Mouse (Mus musculus): ENCODE measurements around the gene Dvl3. TPM values are rescaled to one million over a fixed set of nuclear protein-coding genes. Genes with fewer than 3 reads are reported as not detected.

The Dvl3 gene
- total and polyA plus RNA-seq, 3 experiments: 4.1 to 20.5 TPM; not detected in 1

GRCm38 (mm10) chr16:20534617-20535295 is 18.0 kb downstream of the Dvl3 start:
- peak overlapping the region; percentile 35; the same call in 1 of the 2 replicates for H3K9ac ChIP-seq (ENCODE audit: control insufficient read depth, low read depth, low read length, poor library complexity, severe bottlenecking)
- H3K4me3 ChIP-seq (ENCODE audit: control insufficient read depth in 1 of 2, insufficient read depth in 1 of 2, low read depth in 2 of 2, low read length in 2 of 2): peak overlapping the region in 1 of 2 experiments; percentile 35; a peak in 2 of 4 replicates
- no peaks in the 10 kb centered on the region for H3K27me3 ChIP-seq (ENCODE audit: control insufficient read depth in 1 of 2, insufficient read depth in 2 of 2, low read length in 2 of 2)
- TF ChIP-seq MYB (IDR thresholded peaks at IDR 0.05; ENCODE audit: low read depth, low read length) (no peak), MEF2A (IDR thresholded peaks at IDR 0.05; ENCODE audit: extremely low read depth, insufficient replicate concordance, low read depth, low read length, poor library complexity, severe bottlenecking) (no peak), RCOR1 (IDR thresholded peaks at IDR 0.05; ENCODE audit: low read depth, low read length) (no peak), MAX (IDR thresholded peaks at IDR 0.05; ENCODE audit: low read length) (no peak), ZNF384 (IDR thresholded peaks at IDR 0.05; ENCODE audit: low read depth, low read length) (peak; percentile 58; the same call in 1 of the 2 replicates), BHLHE40 (IDR thresholded peaks at IDR 0.05; ENCODE audit: borderline replicate concordance, low read depth, low read length) (no peak), SIN3A (IDR thresholded peaks at IDR 0.05; ENCODE audit: low read length) (no peak), KAT2A (conservative IDR thresholded peaks at IDR 0.05; ENCODE audit: low read depth, low read length) (no peak), USF2 (IDR thresholded peaks at IDR 0.05; ENCODE audit: borderline replicate concordance in 1 of 2, insufficient read depth in 1 of 2, low read depth in 1 of 2, low read length in 2 of 2) (no peak; a peak in 1 of 4 replicates), TBP (IDR thresholded peaks at IDR 0.05; ENCODE audit: low read depth, low read length) (peak; percentile 60; the same call in 1 of the 2 replicates), MAZ (IDR thresholded peaks at IDR 0.05; ENCODE audit: low read depth, low read length) (no peak)
- peaks cover 9 to 35% of the 10 kb centered on the region in 2 experiments for H3K4me1 ChIP-seq (ENCODE audit: control insufficient read depth in 1 of 2, insufficient read depth in 2 of 2, low read length in 2 of 2)
- peaks cover 24% of the 10 kb centered on the region for H3K79me2 ChIP-seq (ENCODE audit: control insufficient read depth, insufficient read depth, low read length, poor library complexity)
- H3K27ac ChIP-seq (ENCODE audit: control insufficient read depth, low read depth, low read length): no peak overlapping the region
- peaks cover 0 to 33% of the 10 kb centered on the region in 2 experiments; a peak in 2 of 4 replicates for H3K36me3 ChIP-seq (ENCODE audit: control insufficient read depth in 1 of 2, insufficient read depth in 2 of 2, low read length in 2 of 2)
- H3K9me3 ChIP-seq (replicated peaks; ENCODE audit: insufficient read depth, low read length): no peaks in the 10 kb centered on the region
- no peak for DNase-seq (ENCODE audit: low read depth, low spot score)

- peak; percentile 99 for DNase-seq (ENCODE audit: low read depth, low spot score)
- H3K36me3 ChIP-seq (ENCODE audit: control insufficient read depth in 1 of 2, insufficient read depth in 2 of 2, low read length in 2 of 2): peaks cover 4 to 39% of the 10 kb centered on the region in 2 experiments
- H3K4me1 ChIP-seq (ENCODE audit: control insufficient read depth in 1 of 2, insufficient read depth in 2 of 2, low read length in 2 of 2): peaks cover 11 to 38% of the 10 kb centered on the region in 2 experiments
- peak within 1 kb of the TSS; percentile 64 to 73 for H3K4me3 ChIP-seq (ENCODE audit: control insufficient read depth in 1 of 2, insufficient read depth in 1 of 2, low read depth in 2 of 2, low read length in 2 of 2)
- H3K79me2 ChIP-seq (ENCODE audit: control insufficient read depth, insufficient read depth, low read length, poor library complexity): peaks cover 24% of the 10 kb centered on the region
- peak within 1 kb of the TSS; percentile 48 for H3K27ac ChIP-seq (ENCODE audit: control insufficient read depth, low read depth, low read length)
- H3K9me3 ChIP-seq (replicated peaks; ENCODE audit: insufficient read depth, low read length): no peaks in the 10 kb centered on the region
- peak within 1 kb of the TSS; percentile 82 for H3K9ac ChIP-seq (ENCODE audit: control insufficient read depth, low read depth, low read length, poor library complexity, severe bottlenecking)
- no peaks in the 10 kb centered on the region for H3K27me3 ChIP-seq (ENCODE audit: control insufficient read depth in 1 of 2, insufficient read depth in 2 of 2, low read length in 2 of 2)
- no peak; the same call in 1 of the 2 replicates for TF ChIP-seq GABPA (IDR thresholded peaks at IDR 0.05; ENCODE audit: low read depth, low read length)
- TF ChIP-seq RAD21 (IDR thresholded peaks at IDR 0.05; ENCODE audit: low read depth, low read length): no peak
- TF ChIP-seq SMC3 (IDR thresholded peaks at IDR 0.05; ENCODE audit: low read depth, low read length): no peak
- no peak for TF ChIP-seq E2F4 (IDR thresholded peaks at IDR 0.05; ENCODE audit: borderline replicate concordance, low read depth, low read length)
- TF ChIP-seq ZKSCAN1 (IDR thresholded peaks at IDR 0.05; ENCODE audit: low read depth, low read length): no peak
- TF ChIP-seq CHD2 (IDR thresholded peaks at IDR 0.05; ENCODE audit: low read length): peak; percentile 63; the same call in 1 of the 2 replicates
- no peak; the same call in 1 of the 2 replicates for TF ChIP-seq GATA1 (IDR thresholded peaks at IDR 0.05; ENCODE audit: low read depth, low read length)
- no peak for TF ChIP-seq NELFE (IDR thresholded peaks at IDR 0.05; ENCODE audit: low read depth, low read length)
- peak; percentile 99 for TF ChIP-seq USF1 (IDR thresholded peaks at IDR 0.05; ENCODE audit: low read depth, low read length)
- TF ChIP-seq TAL1 (IDR thresholded peaks at IDR 0.05; ENCODE audit: low read length): no peak
- peak; percentile 100 for TF ChIP-seq KAT2A (conservative IDR thresholded peaks at IDR 0.05; ENCODE audit: low read depth, low read length)
- TF ChIP-seq MAZ (IDR thresholded peaks at IDR 0.05; ENCODE audit: low read depth, low read length): peak; percentile 83; the same call in 1 of the 2 replicates
- peak; percentile 97 for TF ChIP-seq MAX (IDR thresholded peaks at IDR 0.05; ENCODE audit: low read length)
- TF ChIP-seq ELF1 (IDR thresholded peaks at IDR 0.05; ENCODE audit: low read depth, low read length): peak; percentile 97
- no peak for TF ChIP-seq CTCF (IDR thresholded peaks at IDR 0.05 in 2 of 3, conservative IDR thresholded peaks at IDR 0.05 in 1 of 3; ENCODE audit: control insufficient read depth in 1 of 3, insufficient read depth in 1 of 3, low read depth in 2 of 3, low read length in 3 of 3, poor library complexity in 1 of 3, severe bottlenecking in 1 of 3)
- TF ChIP-seq HCFC1 (IDR thresholded peaks at IDR 0.05; ENCODE audit: low read depth, low read length): peak; percentile 98
- no peak; the same call in 1 of the 2 replicates for TF ChIP-seq TBP (IDR thresholded peaks at IDR 0.05; ENCODE audit: low read depth, low read length)
- peak; percentile 99 for TF ChIP-seq MYC (IDR thresholded peaks at IDR 0.05; ENCODE audit: low read depth, low read length)
- TF ChIP-seq RCOR1 (IDR thresholded peaks at IDR 0.05; ENCODE audit: low read depth, low read length): no peak
- TF ChIP-seq MYB (IDR thresholded peaks at IDR 0.05; ENCODE audit: low read depth, low read length): no peak
- TF ChIP-seq EP300 (IDR thresholded peaks at IDR 0.05; ENCODE audit: low read depth in 1 of 2, low read length in 2 of 2): no peak
- no peak for TF ChIP-seq ZC3H11A (IDR thresholded peaks at IDR 0.05; ENCODE audit: low read depth, low read length)
Observed at GRCm38 (mm10) chr16:20535296-20536080, 18.7 kb downstream of the Dvl3 start, which contains the start of gene Ap2m1. Ap2m1 (plus strand) TSS chr16:20535478.

Data from MEL (cell line).